In genomic region chr10:15140703-15141102, GRCm38 (mm10) we compare ENCODE assay signal across 19 mouse cellular contexts.
"Had no signal": no experiment of that assay in that cellular context is flagged by ENCODE, and none has a peak within 500 bp of the region (broad histone marks: within the 10 kb centered on the region; RNA-seq: fewer than 3 reads in every experiment).

No protein-coding gene starts in this region.

- H3K4me1 ChIP-seq: liver, embryonic 13.5 days; neural tube, embryonic 12.5 days; neural tube, embryonic 15.5 days had no signal

- H3K27ac ChIP-seq: left cerebral cortex, adult 2 months; liver, embryonic 13.5 days; neural tube, embryonic 12.5 days; neural tube, embryonic 15.5 days; stomach, postnatal 0 days had no signal

- H3K36me3 ChIP-seq: liver, embryonic 13.5 days; neural tube, embryonic 12.5 days; neural tube, embryonic 15.5 days had no signal

- DNase-seq: kidney, adult 2 months; kidney, postnatal 10 days; kidney, postnatal 36 days; layer of hippocampus, postnatal 36 days; liver, embryonic 13.5 days; lung, adult 2 months; lung, postnatal 14 days; lung, postnatal 4 days; right cerebral cortex, adult 18-20 months; right cerebral cortex, postnatal 14 days; right cerebral cortex, postnatal 4 days; thymus, adult 2 months; thymus, postnatal 14 days; thymus, postnatal 4 days had no signal

- ATAC-seq: intestine, postnatal 0 days had no signal

- H3K27me3 ChIP-seq: liver, embryonic 13.5 days; neural tube, embryonic 12.5 days; neural tube, embryonic 15.5 days had no signal

- H3K4me2 ChIP-seq: liver, embryonic 13.5 days; neural tube, embryonic 12.5 days; neural tube, embryonic 15.5 days had no signal

- H3K9ac ChIP-seq: liver, embryonic 13.5 days; neural tube, embryonic 12.5 days; neural tube, embryonic 15.5 days had no signal

- H3K4me3 ChIP-seq: left cerebral cortex, adult 2 months; liver, embryonic 13.5 days; neural tube, embryonic 12.5 days; neural tube, embryonic 15.5 days had no signal

- H3K9me3 ChIP-seq: liver, embryonic 13.5 days; neural tube, embryonic 12.5 days; neural tube, embryonic 15.5 days had no signal
